Mouse (Mus musculus) left cerebral cortex, postnatal 25 days (tissue): Measurements from ENCODE around the gene Gm21738. TPM values are rescaled to one million over a fixed set of nuclear protein-coding genes. Genes with fewer than 3 reads are reported as not detected.
"Not testable (repeated sequence)": the region's sequence is repeated elsewhere in the genome, so short reads cannot be mapped to it uniquely, and the experiment has no call there.

Source experiments
- DNase-seq, 2 experiments: peaks; one replicate each; pipeline ENCODE4 v3.0.0; 2022; ENCODE audit warnings: low spot score in 2 of 2, mixed read lengths in 1 of 2
- intact Hi-C: fragments of 180-260 bp; cut with DNase I; formaldehyde crosslinking; loops from one replicate; pipeline ENCODE4 v1.15.1; 2025
- total RNA-seq, 2 experiments: library from RNA; stranded (reverse); gene quantifications; 2 replicates each; pipeline ENCODE4 v1.2.3; 2021

The Gm21738 gene
- total RNA-seq, result not detected

DNA sequence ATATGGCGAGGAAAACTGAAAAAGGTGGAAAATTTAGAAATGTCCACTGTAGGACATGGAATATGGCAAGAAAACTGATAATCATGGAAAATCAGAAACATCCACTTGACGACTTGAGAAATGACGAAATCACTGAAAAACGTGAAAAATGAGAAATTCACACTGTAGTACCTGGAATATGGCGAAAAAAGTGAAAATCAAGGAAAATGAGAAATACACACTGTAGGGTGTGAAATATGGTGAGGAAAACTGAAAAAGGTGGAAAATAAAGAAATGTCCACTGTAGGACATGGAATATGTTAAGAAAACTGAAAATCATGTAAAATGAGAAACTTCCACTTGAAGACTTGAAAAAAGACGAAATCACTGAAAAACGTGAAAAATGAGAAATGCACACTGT is at the start of gene Gm21738:
TSS of gene Gm21738 (minus strand) at position 101 of the 400 bp plus-strand sequence.
- DNase-seq, intact Hi-C loops: not testable (repeated sequence)

DNA sequence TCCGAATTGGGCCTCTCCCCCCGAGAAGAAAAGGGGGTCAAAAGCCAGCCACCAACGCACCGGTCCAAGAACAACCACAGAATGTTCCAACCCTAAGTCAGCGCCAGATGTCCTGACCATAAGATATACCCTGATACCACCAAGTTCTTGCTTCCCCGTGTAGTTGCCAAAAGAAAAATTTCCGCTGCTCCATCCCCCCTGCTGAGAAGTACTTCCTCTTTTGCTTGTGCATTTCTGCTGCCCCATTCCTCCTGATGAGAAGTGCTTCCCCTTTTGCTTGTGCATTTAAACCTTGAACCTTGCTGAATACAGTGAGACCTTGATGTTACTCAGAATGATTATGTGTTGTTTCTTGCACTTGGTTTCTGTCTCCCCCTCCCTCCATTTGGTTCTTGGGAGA is 35.0 kb downstream of the Gm21738 start:
- DNase-seq, intact Hi-C loops: not testable (repeated sequence)

Other genes with a start within 250 kb of the Gm21738 start
- gene Gm2244, start 131.0 kb upstream of the Gm21738 start, total RNA-seq, result not detected
- 1 to 10 TPM; 4.8 to 5.4 TPM for gene Gm2237, start 166.2 kb upstream of the Gm21738 start, total RNA-seq
- gene Gm5458, start 183.7 kb upstream of the Gm21738 start, total RNA-seq, result not detected